Mouse (Mus musculus): ENCODE measurements around the gene Ust. TPM values are rescaled to one million over a fixed set of nuclear protein-coding genes. Genes with fewer than 3 reads are reported as not detected.

The Ust gene
- polyA plus RNA-seq, 1 experiment from 2014 or later: 4.0 TPM

GRCm38 (mm10) chr10:8520766-8521395 is 2.3 kb upstream of the Ust start:
- no peak overlapping the region; the same call in 1 of the 2 replicates for H3K27ac ChIP-seq
- peaks cover 18% of the 10 kb centered on the region for H3K4me1 ChIP-seq
- 59% methylated on average over 7 of the region's 7 CpGs for WGBS
- no peak overlapping the region for H3K4me3 ChIP-seq
- peaks cover 27% of the 10 kb centered on the region for H3K27me3 ChIP-seq
- H3K9me3 ChIP-seq (replicated peaks): no peaks in the 10 kb centered on the region
- no peak for ATAC-seq
- H3K9ac ChIP-seq: no peak overlapping the region
- no peak overlapping the region for H3K4me2 ChIP-seq
- no peaks in the 10 kb centered on the region for H3K36me3 ChIP-seq (ENCODE audit: poor library complexity, severe bottlenecking)

GRCm38 (mm10) chr10:8519014-8519491 is 428 bp upstream of the Ust start:
- ATAC-seq: no peak
- H3K9ac ChIP-seq: peak overlapping the region; percentile 83
- WGBS: under 1% methylated on average over 18 of the region's 18 CpGs
- no peak overlapping the region for H3K27ac ChIP-seq
- H3K27me3 ChIP-seq: peaks cover 27% of the 10 kb centered on the region
- H3K4me1 ChIP-seq: peaks cover 18% of the 10 kb centered on the region
- H3K9me3 ChIP-seq (replicated peaks): no peaks in the 10 kb centered on the region
- H3K36me3 ChIP-seq (ENCODE audit: poor library complexity, severe bottlenecking): no peaks in the 10 kb centered on the region
- peak overlapping the region; percentile 79 for H3K4me3 ChIP-seq
- H3K4me2 ChIP-seq: peak overlapping the region; percentile 96

GRCm38 (mm10) chr10:8517591-8518140 is 959 bp downstream of the Ust start:
- WGBS: 1% methylated on average over 26 of the region's 26 CpGs
- ATAC-seq: peak; percentile 54

GRCm38 (mm10) chr10:8516916-8517524 is 1.6 kb downstream of the Ust start:
- no peak for ATAC-seq
- WGBS: 22% methylated on average over 9 of the region's 9 CpGs
- H3K4me1 ChIP-seq: peaks cover 18% of the 10 kb centered on the region

More at GRCm38 (mm10) chr10:8517591-8518140, 959 bp downstream of the Ust start:
- peak overlapping the region; percentile 96 for H3K4me2 ChIP-seq
- peaks cover 18% of the 10 kb centered on the region for H3K4me1 ChIP-seq
- H3K4me3 ChIP-seq: peak overlapping the region; percentile 79
- H3K27ac ChIP-seq: no peak overlapping the region
- H3K36me3 ChIP-seq (ENCODE audit: poor library complexity, severe bottlenecking): no peaks in the 10 kb centered on the region
- peak overlapping the region; percentile 83 for H3K9ac ChIP-seq
- peaks cover 27% of the 10 kb centered on the region for H3K27me3 ChIP-seq
- H3K9me3 ChIP-seq (replicated peaks): no peaks in the 10 kb centered on the region

GRCm38 (mm10) chr10:8513690-8514089 is 4.9 kb downstream of the Ust start:
- Histone ChIP-seq H3K27me3 (peaks cover 20% of the 10 kb centered on the region), H3K27ac (no peak overlapping the region), H3K4me1 (peaks cover 12% of the 10 kb centered on the region), H3K9ac (no peak overlapping the region), H3K4me2 (no peak overlapping the region), H3K36me3 (ENCODE audit: poor library complexity, severe bottlenecking) (no peaks in the 10 kb centered on the region), H3K4me3 (no peak overlapping the region), H3K9me3 (replicated peaks) (no peaks in the 10 kb centered on the region)
- 92% methylated on average over 3 of the region's 3 CpGs for WGBS
- ATAC-seq: no peak

More at GRCm38 (mm10) chr10:8516916-8517524, 1.6 kb downstream of the Ust start:
- Histone ChIP-seq H3K9me3 (replicated peaks) (no peaks in the 10 kb centered on the region), H3K4me2 (peak overlapping the region; percentile 96), H3K27ac (no peak overlapping the region), H3K36me3 (ENCODE audit: poor library complexity, severe bottlenecking) (no peaks in the 10 kb centered on the region), H3K4me3 (peak overlapping the region; percentile 79), H3K27me3 (peaks cover 27% of the 10 kb centered on the region), H3K9ac (no peak overlapping the region)

GRCm38 (mm10) chr10:8512222-8512621 is 6.4 kb downstream of the Ust start:
- Histone ChIP-seq H3K27ac (no peak overlapping the region), H3K36me3 (ENCODE audit: poor library complexity, severe bottlenecking) (no peaks in the 10 kb centered on the region), H3K9ac (no peak overlapping the region), H3K4me3 (no peak overlapping the region), H3K27me3 (peaks cover 12% of the 10 kb centered on the region), H3K4me1 (peaks cover 2% of the 10 kb centered on the region; the same call in 1 of the 2 replicates), H3K9me3 (replicated peaks) (no peaks in the 10 kb centered on the region), H3K4me2 (no peak overlapping the region)
- peak; percentile 43; the same call in 1 of the 2 replicates for ATAC-seq
- WGBS: 93% methylated on average over 6 of the region's 6 CpGs

GRCm38 (mm10) chr10:8511760-8512159 is 6.9 kb downstream of the Ust start:
- H3K27me3 ChIP-seq: peaks cover 7% of the 10 kb centered on the region
- no peaks in the 10 kb centered on the region for H3K9me3 ChIP-seq (replicated peaks)
- H3K36me3 ChIP-seq (ENCODE audit: poor library complexity, severe bottlenecking): no peaks in the 10 kb centered on the region
- no peak overlapping the region for H3K4me2 ChIP-seq
- no peak overlapping the region for H3K9ac ChIP-seq
- H3K27ac ChIP-seq: no peak overlapping the region
- H3K4me1 ChIP-seq: no peaks in the 10 kb centered on the region
- H3K4me3 ChIP-seq: no peak overlapping the region
- no peak; the same call in 1 of the 2 replicates for ATAC-seq
- 78% methylated on average over 8 of the region's 8 CpGs for WGBS

GRCm38 (mm10) chr10:8506247-8506573 is 12.4 kb downstream of the Ust start:
- no peak overlapping the region for H3K9ac ChIP-seq
- H3K27ac ChIP-seq: no peak overlapping the region
- H3K4me1 ChIP-seq: no peaks in the 10 kb centered on the region
- no peak overlapping the region for H3K4me3 ChIP-seq
- ATAC-seq: no peak
- no peaks in the 10 kb centered on the region for H3K36me3 ChIP-seq (ENCODE audit: poor library complexity, severe bottlenecking)
- no peaks in the 10 kb centered on the region for H3K27me3 ChIP-seq
- H3K9me3 ChIP-seq (replicated peaks): no peaks in the 10 kb centered on the region
- no peak overlapping the region for H3K4me2 ChIP-seq
- 78% methylated on average over 3 of the region's 3 CpGs for WGBS

- no peak overlapping the region for H3K9ac ChIP-seq
- no peaks in the 10 kb centered on the region for H3K27me3 ChIP-seq
- H3K9me3 ChIP-seq (replicated peaks): no peaks in the 10 kb centered on the region
- no peak overlapping the region for H3K27ac ChIP-seq
- no peaks in the 10 kb centered on the region for H3K36me3 ChIP-seq (ENCODE audit: poor library complexity, severe bottlenecking)
- H3K4me1 ChIP-seq: no peaks in the 10 kb centered on the region
- 64% methylated on average over 13 of the region's 13 CpGs for WGBS
- no peak for ATAC-seq
- no peak overlapping the region for H3K4me3 ChIP-seq
- no peak overlapping the region for H3K4me2 ChIP-seq
Measured at GRCm38 (mm10) chr10:8505346-8506246, 13.0 kb downstream of the Ust start.

GRCm38 (mm10) chr10:8504832-8505231 is 13.8 kb downstream of the Ust start:
- no peak overlapping the region for H3K27ac ChIP-seq
- 84% methylated on average over 4 of the region's 4 CpGs for WGBS
- no peaks in the 10 kb centered on the region for H3K4me1 ChIP-seq
- ATAC-seq: no peak
- no peak overlapping the region for H3K9ac ChIP-seq
- H3K9me3 ChIP-seq (replicated peaks): no peaks in the 10 kb centered on the region
- H3K4me2 ChIP-seq: no peak overlapping the region
- H3K27me3 ChIP-seq: no peaks in the 10 kb centered on the region
- no peaks in the 10 kb centered on the region for H3K36me3 ChIP-seq (ENCODE audit: poor library complexity, severe bottlenecking)
- no peak overlapping the region for H3K4me3 ChIP-seq

GRCm38 (mm10) chr10:8498951-8499891 is 19.4 kb downstream of the Ust start:
- Histone ChIP-seq H3K36me3 (ENCODE audit: poor library complexity, severe bottlenecking) (no peaks in the 10 kb centered on the region), H3K9me3 (replicated peaks) (no peaks in the 10 kb centered on the region), H3K4me2 (no peak overlapping the region), H3K27me3 (no peaks in the 10 kb centered on the region), H3K27ac (no peak overlapping the region), H3K4me3 (no peak overlapping the region), H3K4me1 (0 out of 2 replicates have a peak, but pooled peaks cover 6% of the 10 kb centered on the region), H3K9ac (no peak overlapping the region)
- ATAC-seq: peak; percentile 33; the same call in 1 of the 2 replicates
- 76% methylated on average over 13 of the region's 13 CpGs for WGBS
